Mouse (Mus musculus): Measurements from ENCODE around the gene Akr1a1. TPM values are rescaled to one million over a fixed set of nuclear protein-coding genes. Genes with fewer than 3 reads are reported as not detected.
A peak's percentile ranks its signal among the peaks of the same experiment; 100 is the strongest.
"Not testable (repeated sequence)": the region's sequence is repeated elsewhere in the genome, so short reads cannot be mapped to it uniquely, and the experiment has no call there.

Gene Akr1a1
- polyA plus RNA-seq (2015; fragmentation: Nextera tagmentation; extraction: Ambion mirVana) = 721 and 765 TPM in 2 replicates

DNA sequence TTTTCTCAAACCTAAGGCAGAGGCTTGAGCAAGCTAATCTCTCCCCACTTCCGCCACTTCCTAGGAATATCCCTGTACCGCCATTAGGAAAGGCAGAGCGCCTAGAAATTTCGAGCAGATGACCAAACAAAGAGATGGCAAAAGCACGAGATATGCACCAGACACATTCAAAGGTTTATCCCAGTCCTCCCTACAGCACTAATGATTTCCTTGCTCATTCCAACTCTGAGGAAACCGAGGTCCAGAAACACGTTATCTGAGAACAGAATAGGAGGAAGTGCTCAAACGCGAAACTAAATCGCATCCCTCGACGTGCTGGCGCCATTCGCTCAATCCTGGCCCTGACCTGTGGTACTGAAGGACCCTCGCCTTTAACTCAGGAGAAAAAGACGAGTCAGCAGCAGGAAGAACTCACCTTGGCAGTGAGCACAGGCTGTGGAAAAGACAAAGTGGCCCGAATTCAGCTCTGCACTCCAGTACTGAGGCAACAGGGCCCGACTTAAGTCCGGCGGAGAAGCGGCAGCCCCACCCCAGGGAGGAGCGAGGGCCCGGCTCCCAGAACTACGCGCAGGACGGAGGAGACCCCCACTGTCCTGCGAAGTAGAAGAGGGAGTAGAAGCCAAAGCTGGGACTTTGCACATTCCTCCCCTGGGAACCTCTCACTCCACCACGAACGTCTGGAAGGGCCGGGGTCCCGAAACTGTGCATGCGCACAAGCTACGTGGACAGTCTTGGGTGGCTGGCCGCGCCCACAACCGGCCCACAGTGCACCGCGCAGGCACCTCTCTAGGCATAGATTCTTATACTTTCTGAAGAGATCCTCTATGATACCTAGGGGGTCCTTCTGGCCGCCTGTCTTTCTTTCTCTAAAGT lies at the start of gene Akr1a1:
TSS of gene Akr1a1 (minus strand) at position 757 of the 873 bp plus-strand sequence.
- H3K27ac ChIP-seq = peak within 1 kb of the TSS; percentile 97
- no peaks in the 10 kb centered on the region for H3K27me3 ChIP-seq
- no peaks in the 10 kb centered on the region for H3K9me3 ChIP-seq (replicated peaks)
- peaks cover 48% of the 10 kb centered on the region for H3K4me1 ChIP-seq
- H3K4me2 ChIP-seq = peak within 1 kb of the TSS; percentile 70
- WGBS = 0% methylated on average over 39 of the region's 39 CpGs
- H3K4me3 ChIP-seq (replicated peaks) = peak within 1 kb of the TSS; percentile 93
- H3K9ac ChIP-seq = peak within 1 kb of the TSS; percentile 97
- ATAC-seq (replicated peaks; ENCODE audit: low FRiP score) = peak; percentile 99
- H3K36me3 ChIP-seq = peaks cover 33% of the 10 kb centered on the region

DNA sequence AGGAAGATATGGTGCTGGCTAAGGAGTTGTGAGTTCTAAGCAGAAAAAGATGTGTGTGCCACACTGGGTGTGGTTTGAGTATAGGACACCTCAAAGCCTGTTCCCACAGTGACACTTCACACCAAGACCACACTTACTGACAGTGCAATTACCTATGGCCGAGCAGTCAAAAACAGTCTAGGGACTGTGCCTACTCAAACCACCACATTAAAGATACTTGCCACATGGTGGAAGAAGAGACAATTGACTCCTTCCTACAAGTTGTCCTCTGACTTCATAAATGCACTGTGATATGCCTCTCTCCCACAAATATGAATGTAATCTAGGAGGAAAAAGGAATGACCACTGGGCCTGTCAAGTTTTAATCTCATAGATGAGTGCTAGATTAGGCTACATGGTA lies 49.5 kb upstream of the Akr1a1 start:
- 67% methylated on average over 1 of the region's 1 CpGs for WGBS
- H3K36me3 ChIP-seq = peaks cover 79% of the 10 kb centered on the region
- no peaks in the 10 kb centered on the region for H3K4me1 ChIP-seq

DNA sequence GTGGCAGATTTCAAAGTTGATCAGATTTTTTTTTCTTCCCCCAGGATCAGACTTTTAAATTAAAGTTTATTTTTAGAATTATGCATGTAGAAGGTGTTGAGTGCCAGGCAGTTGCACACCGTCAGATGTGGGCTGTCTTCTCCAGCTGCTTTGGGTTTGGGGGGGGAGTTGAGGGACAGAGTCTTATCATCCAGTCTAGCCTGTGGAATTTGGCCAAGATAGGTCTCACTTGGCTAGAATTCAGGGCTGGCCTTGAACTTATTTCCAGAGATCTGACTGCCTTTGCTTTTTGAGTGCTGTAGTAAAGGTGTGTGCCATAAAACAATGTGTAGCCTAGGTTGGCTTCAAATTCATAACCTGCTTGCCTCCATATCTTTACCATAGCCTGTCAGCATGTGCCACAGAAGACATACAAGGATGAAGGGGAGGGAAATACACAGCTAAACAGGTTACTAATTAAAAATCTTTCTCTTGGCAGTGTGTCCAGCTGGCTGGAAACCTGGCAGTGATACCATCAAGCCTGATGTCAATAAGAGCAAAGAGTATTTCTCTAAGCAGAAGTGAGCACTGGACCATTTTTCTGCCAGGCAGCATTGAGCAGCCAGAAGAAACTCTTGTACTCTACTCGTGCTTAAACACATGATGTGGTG lies 47.3 kb upstream of the Akr1a1 start:
- H3K4me3 ChIP-seq (replicated peaks) = no peak overlapping the region

More for the DNA sequence above, 49.5 kb upstream of the Akr1a1 start:
- Histone ChIP-seq H3K4me2 (no peak overlapping the region), H3K27me3 (no peaks in the 10 kb centered on the region), H3K27ac (no peak overlapping the region), H3K4me3 (replicated peaks) (no peak overlapping the region), H3K9ac (no peak overlapping the region), H3K9me3 (replicated peaks) (no peaks in the 10 kb centered on the region)
- ATAC-seq (replicated peaks; ENCODE audit: low FRiP score) = no peak

DNA sequence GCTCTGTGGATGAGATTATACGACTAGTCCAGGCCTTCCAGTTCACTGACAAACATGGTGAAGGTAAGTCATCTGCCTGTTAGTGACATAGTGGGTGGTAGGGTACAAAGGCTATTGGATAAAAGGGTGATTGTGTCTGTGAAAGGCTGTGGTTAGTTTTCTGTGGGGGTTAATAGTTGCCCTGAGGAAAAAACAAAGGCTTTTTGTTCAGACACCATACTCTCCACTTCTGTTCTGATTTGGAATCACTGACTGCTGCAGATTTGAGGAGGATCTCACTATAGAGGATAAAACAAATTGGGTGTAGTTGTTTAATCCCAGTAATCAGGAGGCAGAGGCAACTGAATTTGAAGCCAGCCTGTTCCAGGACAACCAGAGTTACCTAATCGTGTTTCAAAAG lies 42.3 kb upstream of the Akr1a1 start:
- H3K27ac ChIP-seq = no peak overlapping the region
- H3K4me2 ChIP-seq = no peak overlapping the region
- H3K4me3 ChIP-seq (replicated peaks) = no peak overlapping the region
- 88% methylated on average over 2 of the region's 2 CpGs for WGBS
- H3K36me3 ChIP-seq = peaks cover 96% of the 10 kb centered on the region
- ATAC-seq (replicated peaks; ENCODE audit: low FRiP score) = no peak
- H3K27me3 ChIP-seq = no peaks in the 10 kb centered on the region
- peaks cover 10% of the 10 kb centered on the region; the same call in 1 of the 2 replicates for H3K4me1 ChIP-seq
- H3K9me3 ChIP-seq (replicated peaks) = no peaks in the 10 kb centered on the region
- H3K9ac ChIP-seq = no peak overlapping the region

More for the DNA sequence above, 47.3 kb upstream of the Akr1a1 start:
- H3K27ac ChIP-seq = no peak overlapping the region
- no peaks in the 10 kb centered on the region for H3K4me1 ChIP-seq
- no peak for ATAC-seq (replicated peaks; ENCODE audit: low FRiP score)
- H3K4me2 ChIP-seq = no peak overlapping the region
- no peak overlapping the region for H3K9ac ChIP-seq
- H3K36me3 ChIP-seq = peaks cover 87% of the 10 kb centered on the region
- 73% methylated on average over 2 of the region's 2 CpGs for WGBS
- H3K9me3 ChIP-seq (replicated peaks) = no peaks in the 10 kb centered on the region
- H3K27me3 ChIP-seq = no peaks in the 10 kb centered on the region

DNA sequence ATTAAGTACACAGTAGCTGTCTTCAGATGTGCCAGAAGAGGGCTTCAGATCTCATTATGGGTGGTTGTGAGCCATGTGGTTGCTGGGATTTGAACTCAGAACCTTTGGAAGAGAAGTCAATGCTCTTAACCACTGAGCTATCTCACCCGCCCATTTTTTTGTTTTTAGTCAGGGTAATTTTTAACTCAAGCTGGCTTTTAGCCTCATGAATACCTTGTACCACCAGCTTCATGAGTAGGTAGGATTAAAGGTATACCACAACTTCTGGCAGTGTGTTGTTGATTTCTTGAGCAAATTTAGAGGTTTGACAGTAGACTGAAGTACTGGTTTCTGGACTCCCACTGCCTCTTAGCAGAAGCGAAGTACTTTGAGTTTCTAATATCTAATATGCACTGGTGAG lies 40.7 kb upstream of the Akr1a1 start:
- Histone ChIP-seq H3K4me1 (peaks cover 23% of the 10 kb centered on the region), H3K36me3 (peaks cover 94% of the 10 kb centered on the region), H3K9me3 (replicated peaks) (no peaks in the 10 kb centered on the region), H3K9ac (no peak overlapping the region), H3K27me3 (no peaks in the 10 kb centered on the region), H3K27ac (no peak overlapping the region), H3K4me2 (no peak overlapping the region), H3K4me3 (replicated peaks) (no peak overlapping the region)
- ATAC-seq (replicated peaks; ENCODE audit: low FRiP score) = no peak
- 93% methylated on average over 2 of the region's 2 CpGs for WGBS

DNA sequence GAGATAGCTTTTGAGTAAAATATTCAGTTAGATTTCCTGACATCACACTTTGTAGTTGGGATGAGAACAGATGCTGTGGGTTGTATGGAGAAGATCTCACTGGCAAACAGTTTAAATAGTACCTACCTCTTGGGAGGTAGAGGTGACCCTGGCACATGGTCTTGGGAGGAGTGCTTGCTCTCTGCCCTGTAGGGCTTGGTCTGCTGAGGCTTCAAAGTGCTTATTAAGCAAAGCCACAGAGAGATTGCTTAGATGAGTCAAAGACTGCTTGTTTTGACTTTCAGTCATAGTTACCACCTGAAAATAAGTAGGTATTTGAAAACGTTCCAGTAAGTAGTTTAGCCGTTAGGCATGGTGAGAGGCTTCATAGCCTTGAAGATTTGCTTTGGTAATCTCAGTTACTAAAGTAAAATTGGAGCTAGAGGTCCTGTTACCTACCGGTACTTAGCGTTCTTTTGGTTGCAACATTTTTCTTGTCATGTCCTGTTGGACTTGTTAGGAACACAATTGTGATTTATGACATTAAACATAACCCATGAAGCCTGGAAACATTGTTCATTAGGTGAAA lies 37.9 kb upstream of the Akr1a1 start:
- Histone ChIP-seq H3K36me3 (peaks cover 66% of the 10 kb centered on the region), H3K9ac (no peak overlapping the region), H3K4me2 (no peak overlapping the region), H3K4me1 (peaks cover 36% of the 10 kb centered on the region), H3K27me3 (no peaks in the 10 kb centered on the region), H3K9me3 (replicated peaks) (no peaks in the 10 kb centered on the region), H3K27ac (no peak overlapping the region), H3K4me3 (replicated peaks) (no peak overlapping the region)
- no peak for ATAC-seq (replicated peaks; ENCODE audit: low FRiP score)
- WGBS = 87% methylated on average over 4 of the region's 4 CpGs

DNA sequence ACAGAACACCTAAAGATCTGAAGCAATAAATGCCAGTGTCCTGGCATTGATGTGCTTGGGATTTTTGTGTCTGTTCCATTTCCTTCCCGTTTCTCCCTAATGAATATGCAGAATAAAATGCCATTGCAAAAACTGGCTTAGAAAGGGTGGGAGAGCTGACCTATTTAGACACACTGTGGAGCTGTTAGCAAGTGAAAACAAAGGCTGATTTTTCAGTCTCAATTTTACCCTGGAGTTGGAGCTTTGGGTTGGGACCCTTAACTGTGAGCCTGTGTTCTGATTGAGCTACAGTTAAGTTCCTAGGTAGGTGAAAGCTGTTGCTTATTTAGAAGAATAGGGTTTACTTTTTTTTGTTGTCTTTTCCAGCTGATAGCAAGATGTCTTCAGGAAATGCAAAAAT lies 35.6 kb upstream of the Akr1a1 start:
- H3K36me3 ChIP-seq = peaks cover 43% of the 10 kb centered on the region
- H3K4me2 ChIP-seq = peak overlapping the region; percentile 73
- H3K27ac ChIP-seq = no peak overlapping the region
- peak overlapping the region; percentile 64 for H3K4me3 ChIP-seq (replicated peaks)
- H3K9me3 ChIP-seq (replicated peaks) = no peaks in the 10 kb centered on the region
- ATAC-seq (replicated peaks; ENCODE audit: low FRiP score) = no peak
- H3K9ac ChIP-seq = peak overlapping the region; percentile 71
- no peaks in the 10 kb centered on the region for H3K27me3 ChIP-seq
- WGBS = 29% methylated on average over 1 of the region's 1 CpGs
- H3K4me1 ChIP-seq = peaks cover 36% of the 10 kb centered on the region

DNA sequence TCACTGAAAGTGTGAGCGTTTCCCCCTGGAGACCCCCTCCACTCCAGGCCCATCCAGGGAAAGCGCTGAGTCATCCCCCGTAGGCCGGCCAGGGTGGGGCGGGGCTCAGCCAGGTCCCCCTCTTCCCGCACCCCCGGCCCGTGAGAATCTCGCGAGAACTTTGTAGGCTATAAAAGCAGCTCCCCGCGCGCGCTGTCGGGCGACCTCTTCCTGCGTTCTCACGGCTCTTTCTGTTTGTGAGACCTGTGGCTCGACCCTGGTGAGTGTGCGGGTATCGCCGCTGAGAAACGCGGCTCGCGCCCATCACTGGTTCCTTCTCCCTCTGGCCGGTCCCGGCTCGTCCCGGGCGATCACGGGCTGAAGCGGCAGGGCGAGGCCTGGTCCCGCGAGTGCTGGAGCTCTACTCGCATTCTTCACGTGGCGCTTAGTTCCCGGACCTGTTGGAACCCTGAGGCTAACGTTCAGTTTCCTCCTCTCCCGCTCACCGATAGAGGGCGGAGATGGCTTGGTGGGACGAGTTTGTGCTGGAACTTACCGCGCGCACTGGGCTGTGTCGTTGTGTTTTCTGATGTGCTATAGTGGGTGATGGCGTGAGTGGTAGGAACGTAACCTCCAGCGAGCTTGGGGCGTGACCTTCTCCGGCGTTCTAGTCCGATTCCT lies 34.1 kb upstream of the Akr1a1 start, which contains the start of gene Prdx1:
TSS of gene Prdx1 (plus strand) at position 143 of the 660 bp plus-strand sequence.
- Histone ChIP-seq H3K27me3 (no peaks in the 10 kb centered on the region), H3K36me3 (peaks cover 29% of the 10 kb centered on the region), H3K9ac (peak within 1 kb of the TSS; percentile 71), H3K4me3 (replicated peaks) (peak within 1 kb of the TSS; percentile 64), H3K27ac (peak within 1 kb of the TSS; percentile 98), H3K4me2 (peak within 1 kb of the TSS; percentile 73), H3K9me3 (replicated peaks) (no peaks in the 10 kb centered on the region), H3K4me1 (peaks cover 33% of the 10 kb centered on the region)
- under 1% methylated on average over 56 of the region's 56 CpGs for WGBS
- ATAC-seq (replicated peaks; ENCODE audit: low FRiP score) = peak; percentile 97

DNA sequence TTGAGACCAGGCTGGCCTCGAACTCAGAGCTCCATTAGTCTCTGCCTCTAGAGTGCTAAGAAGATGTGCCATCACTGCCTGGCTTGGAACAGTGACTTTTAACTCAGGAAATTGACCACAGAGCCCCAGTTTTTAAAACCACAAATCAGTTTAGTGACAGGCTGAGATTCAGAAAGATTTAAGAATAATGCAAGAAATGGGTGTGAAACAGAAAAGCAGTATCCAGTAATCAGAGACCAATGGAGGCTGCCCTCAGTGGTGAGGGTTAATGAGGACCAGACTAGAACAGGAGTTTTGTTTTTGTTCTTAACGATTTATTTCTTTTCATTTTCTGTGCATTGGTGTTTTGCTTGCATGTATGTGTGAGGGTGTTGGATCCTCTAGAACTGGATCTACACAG lies 33.2 kb upstream of the Akr1a1 start:
- Histone ChIP-seq H3K36me3 (peaks cover 21% of the 10 kb centered on the region), H3K27ac (peak overlapping the region; percentile 98), H3K27me3 (no peaks in the 10 kb centered on the region), H3K4me1 (peaks cover 33% of the 10 kb centered on the region), H3K9me3 (replicated peaks) (no peaks in the 10 kb centered on the region), H3K4me2 (peak overlapping the region; percentile 73), H3K9ac (peak overlapping the region; percentile 71; the same call in 1 of the 2 replicates), H3K4me3 (replicated peaks) (peak overlapping the region; percentile 64)
- no peak for ATAC-seq (replicated peaks; ENCODE audit: low FRiP score)
- 76% methylated on average over 2 of the region's 2 CpGs for WGBS

DNA sequence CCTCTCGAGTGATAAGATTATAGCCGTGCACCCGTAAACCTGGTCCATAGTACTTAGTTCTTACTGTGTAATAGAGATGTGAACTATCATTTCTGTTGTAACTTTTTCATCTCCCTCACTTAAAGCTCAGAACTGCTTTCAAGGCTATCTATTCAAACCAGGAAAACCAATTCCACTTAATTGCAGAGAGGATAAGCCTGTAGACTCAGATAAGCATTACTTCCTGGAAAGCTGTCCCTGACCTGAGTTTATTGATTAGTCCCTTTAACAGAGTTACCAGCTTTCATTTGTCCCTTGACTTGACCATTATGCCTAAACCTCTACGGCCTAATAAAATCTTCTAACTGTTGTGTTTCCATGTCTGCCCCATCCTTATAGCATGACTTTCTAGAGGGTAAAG lies 32.5 kb upstream of the Akr1a1 start:
- H3K9ac ChIP-seq = no peak overlapping the region
- H3K4me3 ChIP-seq (replicated peaks) = no peak overlapping the region
- peaks cover 26% of the 10 kb centered on the region for H3K4me1 ChIP-seq
- no peak overlapping the region for H3K4me2 ChIP-seq
- H3K36me3 ChIP-seq = peaks cover 14% of the 10 kb centered on the region
- no peaks in the 10 kb centered on the region for H3K27me3 ChIP-seq
- no peak for ATAC-seq (replicated peaks; ENCODE audit: low FRiP score)
- no peak overlapping the region for H3K27ac ChIP-seq
- 88% methylated on average over 4 of the region's 4 CpGs for WGBS
- H3K9me3 ChIP-seq (replicated peaks) = no peaks in the 10 kb centered on the region

DNA sequence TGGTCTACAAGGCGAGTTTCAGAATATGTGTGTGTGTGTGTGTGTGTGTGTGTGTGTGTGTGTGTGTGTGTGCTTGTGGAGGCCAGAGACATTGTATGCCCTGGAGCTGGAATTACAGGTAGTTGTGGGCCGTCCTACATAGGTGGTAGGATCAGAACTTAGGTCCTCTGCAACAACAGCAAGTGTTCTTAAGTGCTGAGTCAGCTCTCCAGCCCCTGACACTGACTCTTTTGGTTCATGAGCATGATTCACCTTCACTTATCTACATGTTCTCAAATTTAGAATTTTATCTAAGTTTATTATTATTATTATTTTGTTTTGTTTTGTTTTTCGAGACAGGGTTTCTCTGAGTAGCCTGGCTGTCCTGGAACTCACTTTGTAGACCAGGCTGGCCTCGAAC lies 29.0 kb upstream of the Akr1a1 start:
- not testable (repeated sequence) for H3K27me3 ChIP-seq

More for the DNA sequence above, 29.0 kb upstream of the Akr1a1 start:
- not testable (repeated sequence) for H3K9ac ChIP-seq; H3K9me3 ChIP-seq (replicated peaks); H3K36me3 ChIP-seq; H3K4me1 ChIP-seq; H3K4me2 ChIP-seq; ATAC-seq (replicated peaks; ENCODE audit: low FRiP score); H3K4me3 ChIP-seq (replicated peaks); H3K27ac ChIP-seq
- 92% methylated on average over 4 of the region's 4 CpGs for WGBS
